Mouse (Mus musculus) gastrocnemius, adult 2 months (tissue): ENCODE data around the gene Ciart. TPM values are rescaled to one million over a fixed set of nuclear protein-coding genes. Genes with fewer than 3 reads are reported as not detected.

Experiments used
- DNase-seq: peaks from one replicate; pipeline ENCODE4 v3.0.0; 2022
- H3K27ac ChIP-seq: fragments of 200-600 bp; 2 replicates; pipeline ENCODE4 v1.8.1; 2022; ENCODE audit warnings: mild to moderate bottlenecking
- H3K4me3 ChIP-seq: fragments of 200-600 bp; 2 replicates; pipeline ENCODE4 v1.8.1; 2022; ENCODE audit warnings: mild to moderate bottlenecking, moderate library complexity
- CTCF ChIP-seq: fragments of 200-600 bp; IDR thresholded peaks from 2 replicates; pipeline ENCODE4 v1.8.1; 2022; ENCODE audit warnings: antibody characterized with exemption, mild to moderate bottlenecking, moderate library complexity
- intact Hi-C: fragments of 180-260 bp; cut with DNase I; formaldehyde crosslinking; loops from one replicate; pipeline ENCODE4 v1.15.1; 2025
- total RNA-seq, 2 experiments: library from RNA; stranded (reverse); gene quantifications; 2 replicates each; pipeline ENCODE4 v1.2.3; 2021

Ciart gene
- total RNA-seq, 2 experiments from 2014 or later = 2.7 to 9.3 TPM

DNA sequence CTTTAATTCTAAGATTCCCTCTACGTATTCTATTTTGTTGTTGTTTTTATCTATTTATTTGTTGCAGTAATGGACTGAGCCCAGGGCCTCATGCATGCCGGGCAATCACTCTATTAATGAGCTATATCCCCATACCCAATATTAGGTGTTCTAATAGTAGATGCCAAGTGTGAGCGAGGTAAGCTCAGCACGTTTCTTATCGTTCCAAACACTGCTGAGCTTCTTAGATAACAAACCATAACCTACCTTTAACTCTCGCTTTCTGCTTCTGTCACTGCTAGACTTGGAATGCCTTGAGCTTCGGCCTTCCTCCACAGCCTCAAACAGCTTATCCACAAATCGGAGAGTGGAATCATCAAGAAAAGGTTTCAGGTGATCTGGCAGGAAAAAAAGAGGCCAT is 30.7 kb downstream of the Ciart start:
- intact Hi-C loops = no loop called here
- no peak overlapping the region for H3K27ac ChIP-seq
- TF ChIP-seq CTCF = no peak
- DNase-seq = no peak
- no peak overlapping the region for H3K4me3 ChIP-seq

GRCm38 (mm10) chr3:95850611-95851010 is 31.4 kb downstream of the Ciart start:
- Histone ChIP-seq H3K27ac (no peak overlapping the region), H3K4me3 (no peak overlapping the region)
- DNase-seq = no peak
- no peak for TF ChIP-seq CTCF
- intact Hi-C loops = no loop called here

GRCm38 (mm10) chr3:95842503-95843214 is 39.4 kb downstream of the Ciart start:
- intact Hi-C loops = loop anchor here (5.0 to 10.0 kb wide), 2 partner anchors 65 to 498 kb away; no protein-coding TSS in a partner anchor
- TF ChIP-seq CTCF = peak; percentile 36
- Histone ChIP-seq H3K27ac (no peak overlapping the region), H3K4me3 (no peak overlapping the region)
- no peak for DNase-seq

DNA sequence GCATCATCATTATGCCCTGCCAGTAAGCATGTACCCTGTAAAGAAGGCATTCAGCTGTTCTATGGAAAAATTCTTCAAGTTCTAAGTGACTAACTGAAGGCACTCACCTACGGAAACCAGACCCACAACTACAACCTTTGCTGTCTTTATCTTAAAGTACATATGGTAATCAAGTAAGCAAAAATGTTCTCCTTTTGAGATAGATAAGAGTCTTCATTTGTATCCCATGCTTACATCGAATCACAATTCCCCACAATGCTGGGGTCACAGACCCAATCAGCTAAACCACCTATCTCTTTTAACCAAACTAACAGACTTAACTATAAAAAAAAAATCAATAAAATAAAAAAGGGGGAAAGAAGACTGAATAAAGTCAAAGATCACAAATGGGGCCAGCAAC is 42.8 kb downstream of the Ciart start:
- Histone ChIP-seq H3K27ac (no peak overlapping the region), H3K4me3 (no peak overlapping the region)
- intact Hi-C loops = no loop called here
- DNase-seq = no peak
- no peak for TF ChIP-seq CTCF

DNA sequence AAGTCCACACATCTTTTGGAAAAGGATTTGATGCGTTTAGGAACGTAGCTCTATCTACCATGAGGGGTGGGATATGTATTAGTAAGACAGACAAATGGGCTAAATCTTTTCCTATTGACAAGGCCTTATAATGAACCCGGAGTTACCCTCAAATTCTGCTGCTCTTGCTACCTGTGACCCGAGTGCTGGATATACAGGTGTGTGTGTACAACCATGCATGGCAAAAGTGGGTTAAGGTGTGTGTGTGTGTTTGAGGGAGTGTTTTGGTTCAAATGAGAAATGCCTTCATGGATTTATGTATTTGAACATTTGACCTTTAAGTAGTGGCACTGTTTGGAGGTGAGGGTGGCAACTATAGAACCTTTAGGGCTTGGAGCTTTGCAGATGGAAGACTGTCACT is 53.0 kb downstream of the Ciart start:
- no peak for TF ChIP-seq CTCF
- intact Hi-C loops = no loop called here

More for the DNA sequence above, 53.0 kb downstream of the Ciart start:
- H3K27ac ChIP-seq = no peak overlapping the region
- DNase-seq = no peak
- no peak overlapping the region for H3K4me3 ChIP-seq

Other genes starting within 250 kb of the Ciart start
- 100 to 1,000 TPM; 110 to 123 TPM for gene Mcl1, start 223.5 kb downstream of the Ciart start, total RNA-seq
- gene Adamtsl4, start 194.3 kb downstream of the Ciart start, total RNA-seq = 10 to 100 TPM; 17.2 to 32.0 TPM
- 10 to 100 TPM; 18.0 to 23.0 TPM for gene Ecm1, start 142.7 kb downstream of the Ciart start, total RNA-seq
- gene Tars2, start 122.0 kb downstream of the Ciart start, total RNA-seq = 10 to 100 TPM; 23.0 to 30.8 TPM
- 10 to 100 TPM; 32.4 to 35.2 TPM for gene Rprd2, start 63.4 kb downstream of the Ciart start, total RNA-seq
- gene Prpf3, start 26.4 kb downstream of the Ciart start, total RNA-seq = 10 to 100 TPM; 18.2 to 18.3 TPM
- 100 to 1,000 TPM; 303 to 336 TPM for gene Mrps21, start 10.7 kb downstream of the Ciart start, total RNA-seq
- gene BC028528, start 9.8 kb upstream of the Ciart start, total RNA-seq = 1 to 10 TPM; 1.4 to 2.1 TPM
- 10 to 100 TPM; 41.0 to 50.3 TPM for gene Aph1a, start 11.7 kb upstream of the Ciart start, total RNA-seq
- 100 to 1,000 TPM in 1 of 2 experiments, 10 to 100 TPM in 1; 81.2 to 115 TPM for gene Car14, start 22.4 kb upstream of the Ciart start, total RNA-seq
- 10 to 100 TPM; 76.4 to 89.9 TPM for gene Anp32e, start 47.0 kb upstream of the Ciart start, total RNA-seq
- 10 to 100 TPM; 14.2 to 19.3 TPM for gene Plekho1, start 113.8 kb upstream of the Ciart start, total RNA-seq
- gene Vps45, start 176.2 kb upstream of the Ciart start, total RNA-seq = 10 to 100 TPM; 15.0 to 22.7 TPM
- 10 to 100 TPM; 54.6 to 58.3 TPM for gene Otud7b, start 222.3 kb upstream of the Ciart start, total RNA-seq